Mouse (Mus musculus): ENCODE results near the gene Krt12. TPM values are rescaled to one million over a fixed set of nuclear protein-coding genes. Genes with fewer than 3 reads are reported as not detected.

The Krt12 gene
- 10 to 100 TPM in 1 of 2 experiments, 1 to 10 TPM in 1; 8.7 to 11.6 TPM for total RNA-seq (2021)
- long read RNA-seq, experiment 1, partial matches to known transcripts, result 8 of 13 reads
- long read RNA-seq, experiment 1, other reads (novel, unspliced or antisense), result 5 of 13 reads
- long read RNA-seq, experiment 2, partial matches to known transcripts, result 2 of 3 reads
- long read RNA-seq, experiment 2, other reads (novel, unspliced or antisense), result 1 of 3 reads

DNA sequence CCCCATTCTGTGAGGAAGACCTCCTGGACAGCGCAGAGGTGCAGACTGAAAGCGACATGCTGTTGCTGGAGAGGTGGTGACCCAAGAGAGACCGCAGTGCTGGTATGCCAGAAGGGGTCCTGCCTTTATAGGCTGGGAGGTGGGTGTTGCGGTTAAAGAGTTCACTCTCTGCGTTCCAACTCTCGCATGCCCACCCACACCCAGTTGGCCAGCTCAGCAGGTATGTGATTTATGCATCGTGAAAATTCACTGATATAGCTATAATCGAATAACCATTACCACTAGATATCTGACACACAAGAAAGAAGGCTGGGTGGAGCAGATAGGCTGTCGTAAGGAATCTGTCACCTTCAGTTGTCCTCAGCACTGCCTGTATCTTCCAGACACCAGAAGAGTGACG, at the start of gene Krt12:
Krt12 (minus strand) TSS at position 101 of the 400 bp plus-strand sequence.
- Histone ChIP-seq H3K27ac (peak within 1 kb of the TSS; percentile 7; the same call in 1 of the 2 replicates), H3K4me3 (no peak within 1 kb of the TSS)
- intact Hi-C loops (cut with DNase I), result no loop called here
- no peak for TF ChIP-seq CTCF (IDR thresholded peaks at IDR 0.05)
- no peak for DNase-seq (ENCODE audit: extremely low spot score in 1 of 2, low spot score in 2 of 2)

DNA sequence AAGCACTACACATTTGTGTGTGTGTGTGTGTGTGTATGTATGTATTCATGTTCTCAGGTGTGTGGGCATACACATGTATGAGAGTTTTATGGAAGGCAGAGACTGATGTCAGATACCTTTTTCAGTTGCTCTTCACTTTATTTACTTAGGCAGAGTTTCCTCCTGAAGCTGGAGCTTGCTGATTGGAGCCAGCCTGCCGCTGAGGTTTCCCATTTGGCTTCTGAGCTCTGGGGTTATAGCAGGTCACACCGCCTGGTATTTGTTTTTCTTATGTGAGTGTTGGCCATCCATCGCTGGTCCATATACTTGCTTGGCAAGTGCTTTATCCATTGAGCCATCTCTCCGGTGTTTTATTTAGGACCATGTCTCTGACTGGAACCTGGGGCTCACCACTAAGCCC, 47.2 kb upstream of the Krt12 start:
- no peak for DNase-seq (ENCODE audit: extremely low spot score in 1 of 2, low spot score in 2 of 2)
- intact Hi-C loops (cut with DNase I), result loop anchor here (5.0 kb wide), 2 partner anchors 163 to 178 kb away; no protein-coding TSS in a partner anchor
- Histone ChIP-seq H3K4me3 (no peak overlapping the region), H3K27ac (no peak overlapping the region)
- TF ChIP-seq CTCF (IDR thresholded peaks at IDR 0.05), result no peak

DNA sequence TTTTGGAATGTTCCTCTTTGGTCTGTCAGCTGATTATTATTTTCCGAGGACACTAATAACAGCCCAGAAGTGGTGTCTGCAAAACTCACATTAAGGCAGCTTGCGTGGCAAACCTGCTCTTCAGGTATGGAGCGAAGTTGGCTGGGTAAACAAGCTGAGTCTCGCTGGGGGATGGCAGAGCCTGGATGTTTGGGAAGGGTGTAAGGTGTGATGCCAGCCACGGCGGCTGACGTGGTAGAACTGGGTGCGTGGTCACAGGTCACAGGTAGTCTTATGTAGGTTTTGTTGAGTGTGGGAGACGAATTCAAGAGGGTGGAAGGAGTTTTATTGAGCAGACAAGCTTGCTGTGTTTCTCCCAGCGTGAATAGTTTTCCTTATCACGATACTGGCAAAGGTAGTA, 46.5 kb upstream of the Krt12 start:
- Histone ChIP-seq H3K4me3 (no peak overlapping the region), H3K27ac (no peak overlapping the region)
- DNase-seq (ENCODE audit: extremely low spot score in 1 of 2, low spot score in 2 of 2), result no peak
- intact Hi-C loops (cut with DNase I), result loop anchor here (5.0 kb wide), 2 partner anchors 164 to 179 kb away; no protein-coding TSS in a partner anchor
- TF ChIP-seq CTCF (IDR thresholded peaks at IDR 0.05), result no peak

DNA sequence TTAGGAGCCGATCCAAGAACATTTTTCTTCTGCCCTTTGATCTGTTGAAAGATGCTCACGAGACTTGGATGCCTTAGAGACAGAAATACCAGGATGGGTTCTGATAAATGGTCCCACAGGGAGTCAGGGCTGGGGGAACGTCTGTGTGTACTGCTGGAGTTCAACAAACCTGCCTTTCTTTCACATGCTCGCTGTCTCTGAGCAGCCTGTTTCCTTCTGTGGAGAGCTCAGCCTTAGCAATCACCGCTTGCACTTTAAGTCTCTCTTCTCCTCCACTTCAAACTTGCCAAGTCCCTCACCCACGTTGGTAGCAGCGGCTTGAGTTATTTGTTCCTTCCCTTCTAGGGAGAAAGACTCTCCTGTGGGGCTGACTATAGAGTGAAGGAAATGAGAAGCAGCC, 44.3 kb upstream of the Krt12 start:
- intact Hi-C loops (cut with DNase I), result loop anchor here (1.0 to 5.0 kb wide), 4 partner anchors 107 to 539 kb away; no protein-coding TSS in a partner anchor
- TF ChIP-seq CTCF (IDR thresholded peaks at IDR 0.05), result no peak
- peak overlapping the region; percentile 59 for H3K27ac ChIP-seq
- no peak overlapping the region for H3K4me3 ChIP-seq
- DNase-seq (ENCODE audit: extremely low spot score in 1 of 2, low spot score in 2 of 2), result peak; percentile 14 to 36

DNA sequence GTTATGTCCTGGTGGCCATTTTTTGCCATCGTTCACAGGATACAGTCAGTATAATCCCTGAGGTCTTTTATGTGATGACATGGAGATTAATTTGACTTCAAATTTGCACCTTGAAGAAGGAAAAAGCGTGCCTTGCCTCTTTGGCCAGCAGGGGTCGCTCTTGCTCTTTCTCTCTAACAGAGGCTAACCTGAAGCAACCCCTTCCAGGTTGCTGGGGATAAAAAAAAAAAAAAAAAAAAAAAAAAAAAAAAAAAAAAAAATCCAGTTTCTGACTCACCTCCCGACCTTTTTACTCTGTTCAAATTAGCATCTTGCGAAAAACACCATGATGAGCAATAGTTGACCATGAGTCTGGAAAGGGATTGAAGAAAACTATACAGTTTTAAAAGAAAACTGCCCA, 42.8 kb upstream of the Krt12 start:
- no peak overlapping the region for H3K27ac ChIP-seq
- intact Hi-C loops (cut with DNase I), result loop anchor here (1.0 to 5.0 kb wide), 5 partner anchors 153 to 832 kb away; no protein-coding TSS in a partner anchor
- DNase-seq (ENCODE audit: extremely low spot score in 1 of 2, low spot score in 2 of 2), result peak; percentile 82
- no peak overlapping the region for H3K4me3 ChIP-seq
- peak; percentile 79 for TF ChIP-seq CTCF (IDR thresholded peaks at IDR 0.05)

DNA sequence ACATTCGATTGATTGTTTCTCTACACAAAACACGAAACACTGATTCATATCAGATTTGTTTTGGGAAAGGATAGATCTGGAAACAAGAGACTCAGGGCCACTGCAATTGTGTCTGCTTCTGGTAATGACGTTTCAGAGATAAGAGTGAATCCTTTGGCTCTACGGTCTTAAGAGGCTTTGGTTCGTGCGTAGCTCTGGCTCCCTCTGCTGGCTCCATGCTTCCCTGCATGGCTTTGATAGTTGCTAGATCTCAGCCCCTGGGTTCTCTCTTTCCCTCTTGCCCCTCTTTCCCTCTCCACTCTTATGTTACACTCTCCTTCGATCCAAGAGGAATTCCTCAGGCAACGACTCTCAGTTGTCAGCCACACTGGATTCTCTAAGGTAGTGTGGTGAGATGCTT, 41.1 kb upstream of the Krt12 start:
- H3K4me3 ChIP-seq, result no peak overlapping the region
- no peak overlapping the region for H3K27ac ChIP-seq
- intact Hi-C loops (cut with DNase I), result loop anchor here (1.0 to 5.0 kb wide), 4 partner anchors 50 to 706 kb away; no protein-coding TSS in a partner anchor
- DNase-seq (ENCODE audit: extremely low spot score in 1 of 2, low spot score in 2 of 2), result peak; percentile 66 to 75
- TF ChIP-seq CTCF (IDR thresholded peaks at IDR 0.05), result peak; percentile 87

DNA sequence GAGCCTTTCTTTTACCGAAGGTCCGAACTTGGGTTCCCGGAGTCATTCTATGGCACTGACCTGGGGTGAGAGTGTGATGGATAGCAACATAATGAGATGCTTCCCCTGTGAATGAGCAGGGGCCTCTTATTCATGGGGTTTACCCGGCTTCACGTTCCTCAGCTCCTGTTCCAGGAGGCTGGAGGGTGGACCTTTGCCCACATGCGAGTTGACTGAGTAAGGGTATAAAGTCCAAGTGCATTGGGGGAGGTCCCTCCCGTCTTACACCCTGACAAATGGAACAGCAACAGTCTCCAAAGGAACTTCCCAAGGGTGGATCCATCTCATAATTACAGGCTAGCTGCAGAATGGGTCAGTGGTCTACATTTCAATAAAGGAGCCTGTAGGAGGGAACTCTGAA, 39.7 kb upstream of the Krt12 start:
- H3K4me3 ChIP-seq, result no peak overlapping the region
- no peak for DNase-seq (ENCODE audit: extremely low spot score in 1 of 2, low spot score in 2 of 2)
- no peak overlapping the region for H3K27ac ChIP-seq
- intact Hi-C loops (cut with DNase I), result loop anchor here (5.0 kb wide), 1 partner anchor 149 kb away; no protein-coding TSS in a partner anchor
- no peak for TF ChIP-seq CTCF (IDR thresholded peaks at IDR 0.05)

DNA sequence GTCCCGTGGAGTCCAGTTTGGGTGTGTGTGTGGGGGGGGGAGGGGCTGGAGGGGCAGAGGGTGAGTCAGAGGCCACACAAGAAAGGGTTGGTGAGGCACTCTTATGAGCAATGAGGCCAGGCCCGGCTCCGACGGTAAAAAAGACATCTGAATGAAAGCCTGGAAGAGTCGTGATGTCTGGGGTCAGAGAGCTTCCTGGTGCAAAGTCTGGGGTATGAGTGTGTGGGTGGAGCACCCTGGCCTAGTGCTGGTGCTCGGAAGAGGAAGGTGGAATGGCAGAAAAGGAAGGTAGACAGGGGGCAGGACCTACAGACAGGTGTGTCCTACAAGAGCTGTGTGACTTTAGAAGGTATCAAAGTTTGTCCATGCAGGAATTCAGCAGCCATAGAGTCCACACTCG, 36.8 kb upstream of the Krt12 start:
- no peak for DNase-seq (ENCODE audit: extremely low spot score in 1 of 2, low spot score in 2 of 2)
- intact Hi-C loops (cut with DNase I), result no loop called here
- no peak for TF ChIP-seq CTCF (IDR thresholded peaks at IDR 0.05)
- Histone ChIP-seq H3K4me3 (no peak overlapping the region), H3K27ac (no peak overlapping the region)

DNA sequence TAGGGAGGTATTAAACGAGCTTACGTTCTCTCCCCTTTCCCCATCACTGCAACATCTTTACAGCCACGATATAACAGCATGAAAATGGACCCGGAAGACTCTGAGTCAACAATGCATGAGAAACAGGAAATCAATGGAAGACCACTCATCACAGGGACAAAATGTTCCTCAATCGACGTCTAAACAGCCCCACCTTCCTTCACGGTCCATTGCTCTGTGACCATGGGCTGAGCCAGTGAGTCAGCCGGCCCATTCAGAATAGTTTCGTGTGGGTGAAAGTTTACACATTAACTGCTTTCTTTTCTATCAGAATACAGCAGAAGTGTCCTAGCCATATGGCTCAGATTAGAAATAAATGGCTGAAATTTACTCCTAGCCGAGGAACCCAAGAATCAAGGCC, 32.7 kb upstream of the Krt12 start:
- no peak for DNase-seq (ENCODE audit: extremely low spot score in 1 of 2, low spot score in 2 of 2)
- intact Hi-C loops (cut with DNase I), result no loop called here
- Histone ChIP-seq H3K4me3 (no peak overlapping the region), H3K27ac (no peak overlapping the region)
- no peak for TF ChIP-seq CTCF (IDR thresholded peaks at IDR 0.05)

DNA sequence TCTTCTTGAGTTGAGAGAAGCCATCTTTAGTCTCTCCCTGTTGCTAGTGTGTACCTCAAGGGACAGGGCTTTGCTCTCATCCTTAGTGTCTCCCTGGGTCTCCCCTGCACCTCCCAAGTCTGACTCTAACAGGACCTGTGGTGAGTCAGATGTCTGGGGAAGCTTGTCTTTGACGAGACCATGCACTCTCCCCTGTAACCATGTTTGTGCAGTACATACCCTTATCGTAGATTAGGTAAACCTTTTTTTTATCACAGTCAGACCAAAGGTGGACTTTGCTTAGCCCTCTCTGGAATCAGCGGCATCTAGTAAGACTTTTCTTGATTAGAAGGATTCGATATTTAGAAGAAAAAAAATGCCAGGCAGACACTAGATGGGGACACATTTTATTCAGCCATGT, 32.0 kb upstream of the Krt12 start:
- Histone ChIP-seq H3K4me3 (no peak overlapping the region), H3K27ac (no peak overlapping the region)
- intact Hi-C loops (cut with DNase I), result no loop called here
- TF ChIP-seq CTCF (IDR thresholded peaks at IDR 0.05), result no peak
- DNase-seq (ENCODE audit: extremely low spot score in 1 of 2, low spot score in 2 of 2), result no peak

DNA sequence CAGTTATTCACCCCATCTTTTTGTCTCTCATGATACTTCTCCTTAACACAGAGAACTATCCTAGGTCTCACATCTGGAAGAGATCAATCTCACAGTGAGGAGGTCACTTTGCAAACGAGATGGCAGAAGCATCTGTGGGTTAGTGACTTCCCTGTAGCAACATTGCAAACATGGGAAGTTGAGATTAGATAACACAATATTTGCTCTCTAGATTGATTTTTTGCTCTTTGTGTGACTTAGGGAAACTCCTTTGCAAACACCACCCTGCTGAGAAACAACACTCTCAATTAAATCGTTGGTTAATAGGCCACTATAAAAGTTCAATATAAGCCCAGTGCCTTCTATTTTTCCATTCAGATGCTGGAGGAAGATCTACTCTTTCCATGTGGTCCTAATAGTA, 26.7 kb upstream of the Krt12 start:
- no peak for TF ChIP-seq CTCF (IDR thresholded peaks at IDR 0.05)
- H3K27ac ChIP-seq, result no peak overlapping the region
- DNase-seq (ENCODE audit: extremely low spot score in 1 of 2, low spot score in 2 of 2), result no peak
- intact Hi-C loops (cut with DNase I), result no loop called here
- H3K4me3 ChIP-seq, result no peak overlapping the region

DNA sequence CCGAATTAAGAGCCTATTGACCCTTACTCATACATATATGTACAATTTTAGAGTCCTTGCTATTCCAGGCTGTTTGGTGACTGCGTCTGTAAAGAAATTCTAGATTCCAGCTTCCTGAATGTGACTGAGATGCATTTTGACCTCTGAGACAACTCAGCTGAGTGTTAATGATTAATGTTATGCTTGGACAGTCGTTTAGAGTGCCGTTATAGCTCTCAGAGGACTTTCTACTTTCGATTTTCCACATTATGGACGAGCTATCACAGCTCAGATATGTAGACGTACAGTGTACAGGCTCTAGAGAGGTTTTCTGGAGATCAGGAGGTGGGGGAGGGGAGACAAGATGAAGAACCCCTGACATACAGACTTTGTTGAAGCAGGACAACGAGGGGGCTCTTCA, 19.2 kb upstream of the Krt12 start:
- Histone ChIP-seq H3K4me3 (no peak overlapping the region), H3K27ac (no peak overlapping the region)
- no peak for TF ChIP-seq CTCF (IDR thresholded peaks at IDR 0.05)
- intact Hi-C loops (cut with DNase I), result no loop called here
- no peak for DNase-seq (ENCODE audit: extremely low spot score in 1 of 2, low spot score in 2 of 2)

DNA sequence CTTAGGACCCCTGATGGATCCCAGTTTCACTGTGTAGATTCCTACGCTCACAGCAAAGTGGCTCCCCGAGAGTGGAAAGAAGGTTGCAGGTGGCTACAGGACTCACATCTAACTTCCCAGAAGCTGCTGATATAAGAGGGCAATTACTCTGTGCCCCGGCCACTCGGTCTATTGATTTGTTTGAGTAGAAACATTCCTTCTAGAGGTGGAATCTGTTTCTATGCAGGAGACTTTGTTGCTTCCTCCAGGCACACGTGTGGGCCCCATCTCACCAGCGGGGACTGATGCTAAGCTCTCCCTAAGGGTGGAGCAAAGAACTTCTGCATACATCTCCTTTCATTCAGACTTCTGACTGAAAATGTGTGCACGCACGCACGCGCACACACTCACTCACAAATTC, 17.4 kb upstream of the Krt12 start:
- Histone ChIP-seq H3K27ac (no peak overlapping the region), H3K4me3 (no peak overlapping the region)
- intact Hi-C loops (cut with DNase I), result no loop called here
- TF ChIP-seq CTCF (IDR thresholded peaks at IDR 0.05), result no peak
- no peak for DNase-seq (ENCODE audit: extremely low spot score in 1 of 2, low spot score in 2 of 2)
